Mouse (Mus musculus) ES-E14 (cell line): ENCODE data around the gene Cd300e.

Source experiments
- CHD2 ChIP-seq: IDR thresholded peaks from 2 replicates; pipeline ENCODE4 v1.6.1; 2014; ENCODE audit warnings: mild to moderate bottlenecking, low read depth, low read length, inconsistent platforms
- HCFC1 ChIP-seq: IDR thresholded peaks from 2 replicates; pipeline ENCODE4 v1.6.1; 2012; ENCODE audit warnings: low read length, inconsistent platforms, borderline replicate concordance; ENCODE audit not compliant: insufficient read depth
- MAFK ChIP-seq: IDR thresholded peaks from 2 replicates; pipeline ENCODE4 v1.6.1; 2014; ENCODE audit warnings: mild to moderate bottlenecking, low read depth, low read length, inconsistent platforms; ENCODE audit not compliant: insufficient read depth

GRCm38 (mm10) chr11:115075407-115075806 lies 13.4 kb upstream of the Cd300e start:
- TF ChIP-seq MAFK = no peak
- no peak for TF ChIP-seq CHD2
- TF ChIP-seq HCFC1 = no peak
